Mouse (Mus musculus) kidney, adult 9 months (tissue): ENCODE measurements around the gene Aldh9a1.

ENCODE experiments used
- DNase-seq: peaks from one replicate; pipeline ENCODE4 v3.0.0; 2022

Aldh9a1 gene

DNA sequence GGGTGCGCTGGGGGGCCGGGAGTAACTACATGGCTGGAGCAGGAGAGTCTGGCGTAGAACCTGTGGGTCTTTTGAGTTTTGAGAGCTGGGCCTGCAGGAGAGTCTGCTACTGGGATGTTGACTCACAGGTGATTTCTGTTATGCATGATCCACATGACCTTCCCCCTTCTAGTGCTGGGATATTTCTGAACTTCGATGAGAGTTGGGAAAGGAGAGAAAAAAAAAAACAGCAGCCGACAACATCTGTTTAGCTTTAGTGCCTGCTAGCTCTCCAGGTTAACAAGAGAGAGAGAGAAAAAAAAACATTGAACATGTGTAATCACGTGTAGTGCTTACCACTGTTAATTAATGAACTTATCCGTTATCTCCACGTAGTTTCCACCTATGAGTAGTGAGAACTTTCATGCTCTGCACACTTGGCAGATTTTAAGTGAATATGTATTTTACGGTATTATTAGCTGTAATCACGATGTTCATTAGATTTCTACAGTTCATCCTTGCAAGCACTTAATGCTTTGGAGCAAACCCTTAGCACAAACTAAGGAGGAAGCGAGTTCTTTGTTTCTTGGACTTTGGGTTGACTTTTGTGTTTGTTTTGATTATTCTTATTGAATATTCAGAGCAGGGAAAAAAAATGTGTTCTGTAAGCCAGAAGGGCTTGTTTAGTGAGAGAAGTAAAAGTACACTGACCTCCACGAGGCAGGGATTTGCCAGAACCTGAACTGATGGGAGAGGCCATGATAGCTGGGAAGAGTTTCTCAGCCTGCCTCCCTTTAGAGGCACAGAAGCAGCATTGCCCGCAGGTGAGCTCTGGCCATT is 1.0 kb downstream of the Aldh9a1 start:
- DNase-seq: peak; percentile 56

DNA sequence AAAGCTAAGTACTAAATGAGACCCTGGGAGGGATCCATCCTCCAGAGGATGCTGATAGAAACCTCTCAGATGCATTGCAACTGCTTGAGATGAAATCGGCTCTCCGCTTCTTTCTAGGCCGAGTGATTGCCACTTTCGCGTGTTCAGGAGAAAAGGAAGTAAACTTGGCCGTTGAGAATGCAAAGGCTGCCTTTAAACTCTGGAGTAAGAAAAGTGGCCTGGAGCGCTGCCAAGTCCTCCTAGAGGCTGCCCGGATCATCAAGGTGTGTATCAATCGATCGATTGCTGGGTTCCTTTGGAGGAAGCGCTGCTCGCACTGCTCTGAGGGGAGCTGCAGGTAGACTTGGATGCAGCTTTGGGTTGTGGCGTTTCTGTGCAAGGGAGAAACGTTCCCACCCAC is 2.6 kb downstream of the Aldh9a1 start:
- no peak for DNase-seq

DNA sequence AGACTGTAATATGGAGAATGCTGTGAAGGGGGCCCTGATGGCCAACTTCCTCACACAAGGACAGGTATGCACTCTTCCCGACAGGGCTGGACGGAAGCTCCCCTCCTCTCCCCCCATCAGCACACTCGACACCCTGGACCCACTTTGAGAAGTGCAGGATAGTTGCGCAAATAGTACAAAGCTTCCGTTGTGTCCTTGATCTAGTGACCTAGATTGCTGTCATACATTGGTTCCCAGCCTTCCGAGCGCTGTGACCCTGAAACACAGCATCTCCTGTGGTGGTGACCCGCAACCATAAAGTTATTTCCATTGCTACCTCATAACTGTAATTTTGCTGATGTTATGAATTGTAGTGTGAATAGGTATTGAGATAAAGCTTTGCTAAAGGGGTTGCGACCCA is 7.6 kb downstream of the Aldh9a1 start:
- DNase-seq: no peak

DNA sequence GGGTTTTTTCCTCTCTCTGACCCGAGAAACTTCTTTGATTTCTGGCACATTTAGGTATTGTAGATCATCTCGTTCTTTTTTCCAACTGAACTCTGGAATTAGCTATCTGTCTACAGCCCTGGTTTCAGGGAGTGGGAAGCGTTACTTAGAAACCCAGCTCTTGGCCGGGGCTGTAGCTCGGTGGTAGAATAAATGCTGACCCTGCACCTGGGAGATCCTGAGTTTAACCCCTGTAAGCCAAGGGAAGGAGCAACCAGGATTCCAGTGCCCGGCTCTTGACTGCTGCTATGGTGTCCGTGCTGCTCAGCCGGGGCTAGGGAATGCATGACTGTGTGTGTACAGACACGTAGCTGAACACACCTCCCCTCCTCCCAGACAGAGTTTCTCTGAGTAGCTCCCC is 8.9 kb downstream of the Aldh9a1 start:
- peak; percentile 89 for DNase-seq

DNA sequence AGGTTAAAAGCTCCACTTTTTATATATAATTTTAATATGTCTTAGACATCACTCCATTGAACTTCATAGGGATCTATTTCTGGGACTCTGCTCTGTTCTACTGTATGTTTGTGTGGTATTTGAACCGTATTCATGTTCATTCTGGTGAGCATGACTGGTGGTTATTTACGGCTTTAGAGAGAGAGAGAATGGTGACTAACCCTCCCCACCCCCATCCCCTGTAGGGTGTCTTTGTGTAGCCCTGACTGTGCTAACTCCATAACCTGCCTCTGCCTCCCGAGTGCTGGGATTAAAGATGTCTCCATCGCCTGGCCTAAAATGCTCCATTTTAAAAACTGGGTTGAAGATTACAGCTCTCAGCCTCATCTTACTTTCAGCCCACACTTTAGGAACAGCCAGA is 10.5 kb downstream of the Aldh9a1 start:
- DNase-seq: no peak

GRCm38 (mm10) chr1:167362819-167363218 is 13.0 kb downstream of the Aldh9a1 start:
- peak; percentile 78 for DNase-seq

DNA sequence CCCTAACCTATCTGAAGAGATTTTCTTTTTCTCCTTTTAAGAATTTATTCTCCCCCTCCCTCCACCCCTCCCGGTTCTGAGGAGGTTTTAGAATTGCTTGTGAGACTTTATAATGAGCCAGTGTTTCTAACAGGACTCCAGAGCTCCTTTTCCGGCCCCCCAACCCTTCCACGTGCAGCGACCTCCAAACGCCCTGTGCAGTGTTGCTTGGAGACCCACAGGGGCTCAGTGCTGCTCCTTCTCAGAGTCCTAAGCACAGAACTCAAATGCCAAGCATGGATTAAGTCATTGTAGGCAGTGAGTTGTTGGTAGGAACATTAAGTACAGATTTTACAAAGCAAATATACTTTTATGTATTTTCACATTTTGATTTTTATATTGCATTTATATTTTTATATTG is 13.5 kb downstream of the Aldh9a1 start:
- no peak for DNase-seq

DNA sequence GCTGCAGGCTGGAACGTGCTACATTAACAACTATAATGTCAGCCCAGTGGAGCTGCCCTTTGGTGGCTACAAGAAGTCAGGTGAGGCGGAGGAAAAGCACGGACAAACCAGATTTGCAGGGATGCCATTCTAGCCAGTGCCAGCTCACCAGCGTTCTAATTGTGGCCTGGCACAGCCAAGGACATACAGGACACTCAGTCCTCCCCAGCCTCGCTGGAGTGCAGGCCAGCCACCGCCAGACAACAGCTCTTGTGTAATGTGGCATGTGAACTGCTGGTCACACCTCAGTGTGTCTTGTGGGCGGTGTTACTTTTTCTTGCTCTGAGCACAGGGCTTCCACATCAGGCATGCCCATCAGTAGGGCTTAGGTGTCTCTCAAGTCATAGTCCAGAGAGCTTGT is 16.0 kb downstream of the Aldh9a1 start:
- DNase-seq: peak; percentile 88

- peak; percentile 83 for DNase-seq
Observed at GRCm38 (mm10) chr1:167366621-167367020, 16.8 kb downstream of the Aldh9a1 start.

DNA sequence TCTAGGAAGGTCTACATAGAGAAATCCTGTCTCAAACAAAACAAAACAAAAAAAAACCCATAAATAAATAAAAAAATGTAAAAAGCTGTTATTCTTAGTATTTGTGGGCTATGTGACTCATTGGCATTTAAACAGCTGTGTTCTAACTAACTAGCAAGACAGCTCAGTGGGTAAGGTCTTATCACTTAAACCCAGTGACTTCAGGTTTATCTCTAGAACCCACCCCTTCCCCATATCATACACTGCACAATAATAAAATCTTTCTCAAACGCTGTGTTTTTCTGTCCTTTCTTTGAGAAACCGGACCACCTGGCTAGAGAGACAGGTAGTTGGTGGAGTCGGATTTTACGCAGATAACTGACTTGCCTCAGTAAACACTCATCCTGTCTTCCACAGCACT is 18.2 kb downstream of the Aldh9a1 start:
- no peak for DNase-seq

DNA sequence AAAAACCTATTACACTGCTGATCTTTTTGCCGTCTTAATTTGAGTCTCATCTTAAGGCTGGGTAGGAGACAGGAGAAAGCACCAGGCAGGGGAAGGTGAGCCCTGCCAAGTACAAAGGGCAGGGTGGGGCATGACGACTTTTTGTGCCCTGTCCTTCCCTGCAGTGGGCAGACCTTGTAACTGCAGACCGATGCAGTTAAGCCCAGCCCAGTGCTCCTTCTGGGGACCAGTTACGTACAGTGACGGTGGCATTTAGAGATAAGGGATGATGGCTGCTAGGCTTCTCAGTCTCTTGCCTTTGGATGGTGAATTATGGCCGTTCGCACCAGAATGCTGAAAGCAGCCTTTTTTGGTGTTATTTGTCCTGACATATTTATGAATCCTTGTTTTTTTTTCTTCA is 18.7 kb downstream of the Aldh9a1 start:
- peak; percentile 48 for DNase-seq

- DNase-seq: peak; percentile 96
Observed at GRCm38 (mm10) chr1:167369905-167370304, 20.1 kb downstream of the Aldh9a1 start.

DNA sequence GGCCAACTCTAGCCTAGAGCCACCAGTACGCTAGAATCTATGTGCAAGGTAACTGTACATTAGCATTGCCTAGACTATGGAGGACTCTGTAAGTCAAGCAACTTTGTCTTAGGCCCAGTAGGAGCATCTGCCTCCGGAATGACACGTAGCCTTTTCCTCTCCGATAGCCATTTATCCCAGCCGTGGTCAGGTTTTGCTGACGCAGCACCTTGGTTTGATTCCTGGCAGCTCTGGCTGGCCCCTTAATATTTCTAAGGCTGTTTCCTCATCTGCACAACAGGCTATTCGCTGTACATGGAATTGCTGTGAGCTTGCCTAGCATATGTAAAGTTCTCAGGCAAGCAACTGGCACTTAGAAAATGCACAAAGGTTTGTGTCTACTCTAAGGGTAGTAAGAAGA is 22.9 kb downstream of the Aldh9a1 start:
- DNase-seq: no peak

GRCm38 (mm10) chr1:167374003-167374784 is 24.4 kb downstream of the Aldh9a1 start:
- peak; percentile 95 for DNase-seq

DNA sequence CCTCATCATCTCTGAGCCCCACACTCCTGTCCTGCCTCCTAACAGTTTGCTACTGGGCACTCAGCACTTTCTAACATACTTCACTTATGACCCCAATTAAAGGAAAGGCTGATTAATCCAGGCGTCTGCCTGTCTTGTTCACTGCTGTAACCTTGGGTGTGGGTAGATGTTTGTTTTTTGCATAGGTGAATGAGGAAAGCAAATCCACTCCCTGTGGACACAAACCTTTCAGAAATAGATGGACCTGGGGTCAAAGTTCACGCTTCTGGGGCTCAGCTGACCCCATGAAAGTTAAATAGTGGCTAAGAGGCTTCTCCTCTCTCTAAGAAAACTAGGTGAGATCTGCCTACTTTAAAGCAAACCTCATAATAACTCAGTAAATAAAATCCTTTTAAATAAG is 25.2 kb downstream of the Aldh9a1 start:
- DNase-seq: peak; percentile 90

- DNase-seq: peak; percentile 70
Observed at GRCm38 (mm10) chr1:167378019-167378418, 28.2 kb downstream of the Aldh9a1 start.

GRCm38 (mm10) chr1:167379751-167380150 is 30.0 kb downstream of the Aldh9a1 start:
- DNase-seq: no peak

DNA sequence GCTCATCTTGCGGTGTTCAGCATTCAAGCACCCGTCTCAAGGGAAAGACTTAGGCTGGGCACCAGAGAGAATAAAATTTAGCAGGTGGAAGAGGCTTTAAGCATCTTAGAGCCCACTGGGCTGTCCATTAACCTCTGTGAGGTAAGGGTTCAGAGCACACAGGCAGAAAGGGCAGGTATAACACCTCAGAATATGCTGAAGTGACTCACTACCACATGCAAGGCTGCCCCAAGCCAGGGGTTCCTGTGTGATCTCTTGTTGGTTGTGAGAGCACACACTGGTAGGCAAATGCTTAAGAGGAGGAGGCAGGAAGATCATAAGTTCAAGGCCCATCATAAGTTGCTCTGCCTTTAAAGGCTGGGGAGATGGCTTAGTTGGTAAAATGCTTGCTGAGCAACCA is 30.4 kb downstream of the Aldh9a1 start:
- DNase-seq: peak; percentile 58

DNA sequence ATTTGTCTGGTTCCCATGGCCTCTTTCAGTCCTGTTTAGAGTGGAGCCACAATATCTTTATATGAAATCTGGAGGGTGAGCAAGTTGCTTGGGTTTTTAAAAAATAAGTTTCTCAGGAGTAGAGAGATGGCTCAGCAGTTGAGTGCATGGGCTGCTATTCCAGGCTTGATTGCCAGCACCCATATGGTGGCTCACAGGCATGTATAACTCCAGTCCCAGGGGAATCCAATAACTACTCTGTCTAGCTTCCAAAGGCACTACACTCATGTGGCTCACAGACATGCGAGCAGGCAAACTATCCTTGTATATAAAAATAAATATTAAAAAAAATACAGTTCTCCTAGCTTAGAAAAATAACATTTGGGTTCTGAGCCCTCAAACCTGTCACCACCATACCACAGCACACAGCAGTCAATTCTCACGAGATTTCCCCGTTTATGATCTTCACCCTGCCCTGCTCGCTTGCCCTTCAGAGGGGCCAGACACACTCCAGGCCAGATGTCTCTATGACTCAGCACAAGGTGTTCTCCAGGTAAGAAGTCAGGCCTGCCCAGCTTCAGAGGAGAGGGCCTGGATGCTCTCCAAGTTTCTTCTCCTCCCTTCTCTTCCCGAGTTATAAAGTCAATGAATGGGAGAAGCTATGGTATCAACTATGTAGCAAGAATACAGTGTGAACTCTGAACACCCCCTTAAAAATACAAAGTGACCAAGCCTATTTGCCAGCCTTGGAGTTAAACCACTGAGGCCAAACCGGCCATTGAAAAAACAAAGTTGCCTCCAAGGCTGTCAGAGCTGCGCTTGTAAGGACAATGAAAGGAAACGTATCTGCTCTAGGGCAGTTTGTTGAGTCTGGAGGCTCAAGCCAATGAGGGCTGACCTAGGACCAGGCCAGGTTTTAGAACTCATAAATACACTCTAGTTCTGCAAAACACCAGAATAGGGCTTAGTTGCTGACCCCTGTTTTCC is 31.5 kb downstream of the Aldh9a1 start:
- peak; percentile 60 for DNase-seq

- peak; percentile 2 for DNase-seq
Observed at GRCm38 (mm10) chr1:167382316-167382715, 32.5 kb downstream of the Aldh9a1 start.

DNA sequence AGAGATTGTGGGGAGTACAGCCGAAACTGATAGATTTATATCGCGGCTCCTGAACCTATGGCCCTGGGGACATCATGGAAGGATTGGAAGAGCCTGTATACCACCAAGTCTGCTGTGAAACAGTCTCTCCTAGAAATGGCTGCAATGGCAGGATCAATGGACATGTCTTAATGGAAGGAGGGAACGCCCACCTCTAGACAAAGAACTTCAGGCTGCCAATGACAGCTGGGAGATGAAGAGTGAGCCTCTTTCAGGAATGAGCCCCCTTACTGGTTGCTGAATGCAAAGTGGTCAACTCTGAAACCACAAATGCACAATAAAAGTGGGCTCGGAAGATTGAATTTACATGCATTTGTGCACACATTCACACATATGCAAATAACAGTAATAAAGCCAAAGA is 33.0 kb downstream of the Aldh9a1 start:
- no peak for DNase-seq

DNA sequence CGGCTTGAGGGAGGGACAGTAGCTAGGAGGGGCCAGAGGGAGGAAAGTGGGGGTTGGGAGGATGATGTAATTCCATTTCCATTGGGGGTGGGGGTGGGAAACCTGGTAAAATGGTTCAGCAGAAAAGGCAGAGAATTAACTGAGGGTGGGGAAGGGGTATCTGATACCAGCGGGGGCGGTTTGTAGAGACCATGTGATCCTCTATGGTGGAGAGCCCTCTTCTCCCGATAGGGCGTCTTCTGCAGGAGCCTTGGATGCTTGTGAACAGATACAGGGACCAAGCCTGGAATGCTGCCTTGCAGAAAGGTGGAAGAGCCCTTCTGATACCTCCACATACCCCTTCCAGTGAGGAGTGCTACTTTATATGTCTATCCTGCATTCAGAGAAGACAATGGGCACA is 33.4 kb downstream of the Aldh9a1 start:
- peak; percentile 0 for DNase-seq

- peak; percentile 6 for DNase-seq
Observed at GRCm38 (mm10) chr1:167384156-167384555, 34.4 kb downstream of the Aldh9a1 start.
